24 mouse cellular contexts compared by ENCODE assay signal in genomic region chr1:124104286-124104846, GRCm38 (mm10). TPM values are rescaled to one million over a fixed set of nuclear protein-coding genes. Genes with fewer than 3 reads are reported as not detected.
"Had no signal": no experiment of that assay in that cellular context is flagged by ENCODE, and none has a peak within 500 bp of the region (broad histone marks: within the 10 kb centered on the region; RNA-seq: fewer than 3 reads in every experiment).

No protein-coding gene starts in this region.

- H3K27me3 ChIP-seq: kidney, embryonic 15.5 days; limb, embryonic 13.5 days; liver, embryonic 12.5 days; liver, embryonic 15.5 days; lung, embryonic 15.5 days; megakaryocyte, embryonic 14.5 days; midbrain, embryonic 15.5 days; stomach, embryonic 15.5 days had no signal

- H3K4me3 ChIP-seq: kidney, embryonic 15.5 days; limb, embryonic 10.5 days; limb, embryonic 13.5 days; liver, embryonic 12.5 days; liver, embryonic 15.5 days; lung, embryonic 15.5 days; megakaryocyte, embryonic 14.5 days; midbrain, embryonic 15.5 days; myocyte; stomach, embryonic 15.5 days had no signal

- H3K4me2 ChIP-seq: kidney, embryonic 15.5 days; limb, embryonic 13.5 days; liver, embryonic 12.5 days; liver, embryonic 15.5 days; lung, embryonic 15.5 days; midbrain, embryonic 11.5 days; midbrain, embryonic 15.5 days; stomach, embryonic 15.5 days had no signal

- H3K9ac ChIP-seq: kidney, embryonic 15.5 days; limb, embryonic 13.5 days; liver, embryonic 12.5 days; liver, embryonic 15.5 days; lung, embryonic 15.5 days; midbrain, embryonic 15.5 days; stomach, embryonic 15.5 days had no signal

- H3K36me3 ChIP-seq: kidney, embryonic 15.5 days; limb, embryonic 10.5 days; limb, embryonic 13.5 days; liver, embryonic 12.5 days; liver, embryonic 15.5 days; lung, embryonic 15.5 days; midbrain, embryonic 15.5 days; stomach, embryonic 15.5 days had no signal

- DNase-seq: kidney, adult 11 months; kidney, adult 8-10 months; kidney, postnatal 10 days; kidney, postnatal 36 days; liver; lung, adult 18-20 months; lung, postnatal 10 days; lung, postnatal 36 days; retina, postnatal 1 day; right cerebral cortex, postnatal 25 days; spleen, adult 18-20 months; thymus, postnatal 36 days had no signal

- H3K27ac ChIP-seq: kidney, embryonic 15.5 days; limb, embryonic 10.5 days; limb, embryonic 13.5 days; liver, embryonic 12.5 days; liver, embryonic 15.5 days; lung, embryonic 15.5 days; midbrain, embryonic 15.5 days; stomach, embryonic 15.5 days had no signal

- ATAC-seq: liver, embryonic 12.5 days; midbrain, embryonic 15.5 days had no signal

- H3K4me1 ChIP-seq: kidney, embryonic 15.5 days; limb, embryonic 10.5 days; limb, embryonic 13.5 days; liver, embryonic 12.5 days; liver, embryonic 15.5 days; lung, embryonic 15.5 days; megakaryocyte, embryonic 14.5 days; midbrain, embryonic 15.5 days; stomach, embryonic 15.5 days had no signal

- H3K9me3 ChIP-seq: kidney, embryonic 15.5 days; limb, embryonic 10.5 days; limb, embryonic 13.5 days; liver, embryonic 12.5 days; liver, embryonic 15.5 days; lung, embryonic 15.5 days; megakaryocyte, embryonic 14.5 days; midbrain, embryonic 15.5 days; stomach, embryonic 15.5 days had no signal

RNA-seq across cellular contexts. Expression of gene Dpp10, which starts 59.0 kb away (rescaled TPM):
- total RNA-seq: monocyte, adult 5-6 weeks had no signal
- polyA plus RNA-seq: liver, embryonic 12.5 days; myocyte had no signal
